Mouse (Mus musculus) cerebellum, adult 18-20 months (tissue): ENCODE measurements around the gene Antxr2.
A peak's percentile ranks its signal among the peaks of the same experiment; 100 is the strongest.

Experiments
- DNase-seq, 2 experiments: peaks; one replicate each; pipeline ENCODE4 v3.0.0; 2021

Antxr2 gene

DNA sequence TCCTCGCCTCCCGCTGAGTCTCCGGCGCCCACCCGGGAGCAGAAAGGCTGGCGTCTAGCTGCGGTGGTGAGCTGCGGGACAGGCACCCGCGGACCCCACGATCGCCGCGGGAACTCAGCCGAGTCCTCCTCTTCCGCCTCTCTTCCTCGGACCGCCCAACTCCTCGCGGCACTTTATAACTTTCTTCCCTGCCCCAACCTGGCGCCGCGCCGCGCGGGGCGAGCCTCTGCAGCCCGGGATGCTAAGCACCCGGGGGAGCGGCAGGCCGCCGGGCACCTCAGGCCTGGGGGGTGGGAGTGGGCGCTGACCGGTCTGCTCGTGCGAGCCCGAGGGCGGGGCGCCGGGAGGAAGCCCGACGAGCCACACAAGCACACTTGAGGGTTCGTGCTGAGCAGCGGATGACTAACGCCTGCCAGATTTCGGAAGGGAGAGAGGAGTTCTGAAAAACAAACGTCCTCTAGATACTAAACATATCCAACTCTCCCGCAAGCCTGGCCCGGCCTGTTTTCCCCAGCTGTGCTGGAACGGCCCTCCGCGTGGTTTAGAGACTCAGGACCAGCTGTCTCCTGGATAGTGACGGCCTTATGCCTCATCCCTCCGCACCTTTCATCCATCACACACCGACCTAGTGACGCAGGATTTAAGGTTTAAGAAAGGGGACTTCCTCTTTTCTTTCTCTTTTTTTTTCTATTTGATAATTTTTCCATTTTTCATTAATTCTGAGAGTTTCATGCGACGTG, at the start of gene Antxr2:
Antxr2 (minus strand) TSS at position 142 of the 740 bp plus-strand sequence.
- peak in 1 of 2 experiments; percentile 14 for DNase-seq

DNA sequence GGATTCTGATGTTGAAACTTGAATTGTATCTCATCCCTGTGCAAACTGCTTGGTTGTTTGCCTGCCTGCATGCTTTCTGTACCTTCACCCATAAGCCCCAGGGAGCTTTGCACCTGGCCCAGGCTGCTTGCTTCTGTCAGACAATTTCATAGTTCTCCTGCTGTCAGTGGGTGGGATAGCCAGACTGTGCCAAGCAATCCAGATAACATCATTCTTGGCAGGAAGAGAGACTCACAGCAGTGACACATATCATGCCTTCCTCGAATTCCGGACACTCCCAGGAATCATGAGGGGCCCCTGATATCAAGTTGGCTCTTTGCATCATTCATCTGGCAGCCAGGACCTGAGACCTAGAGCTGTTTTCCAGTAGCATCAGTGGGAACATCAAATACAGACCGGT, 45.8 kb upstream of the Antxr2 start:
- DNase-seq, result no peak

DNA sequence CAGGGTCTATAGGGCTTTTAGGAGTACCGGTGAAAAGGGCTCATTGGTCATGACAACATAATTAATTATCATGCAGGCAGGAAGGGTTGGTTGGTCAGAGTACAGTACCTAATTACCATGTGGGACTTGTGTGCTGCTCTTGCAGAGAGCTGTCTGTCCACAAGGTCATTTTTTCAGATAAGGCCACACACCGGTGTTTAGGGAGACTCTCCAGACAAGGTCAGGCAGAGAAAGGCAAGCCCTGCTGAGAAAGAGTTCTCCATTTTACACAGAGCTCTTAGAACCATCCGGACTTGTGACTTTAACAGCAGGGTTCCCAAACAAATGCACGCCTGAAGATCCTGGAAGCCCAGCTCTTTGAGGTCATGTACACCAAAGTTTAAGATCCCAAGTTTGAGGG, 38.3 kb upstream of the Antxr2 start:
- no peak for DNase-seq

DNA sequence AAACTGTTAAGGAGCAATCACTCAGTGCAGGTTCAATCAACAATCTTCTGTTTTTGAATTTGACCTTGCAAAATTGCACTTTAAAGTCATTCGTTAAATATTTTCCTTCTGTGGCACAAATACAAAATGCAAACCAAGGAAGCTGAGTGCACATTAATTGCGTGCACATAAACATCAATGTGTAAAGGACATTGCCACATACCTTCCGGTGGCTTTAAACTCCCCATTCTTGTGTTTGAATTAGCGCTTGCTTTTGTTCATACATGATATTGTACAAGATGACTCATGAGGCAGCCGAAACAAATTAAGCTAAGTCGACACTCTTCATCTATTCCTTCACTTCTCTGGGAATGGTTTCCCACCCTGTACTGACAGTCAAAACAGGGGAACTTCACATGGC, 24.4 kb upstream of the Antxr2 start:
- no peak for DNase-seq

DNA sequence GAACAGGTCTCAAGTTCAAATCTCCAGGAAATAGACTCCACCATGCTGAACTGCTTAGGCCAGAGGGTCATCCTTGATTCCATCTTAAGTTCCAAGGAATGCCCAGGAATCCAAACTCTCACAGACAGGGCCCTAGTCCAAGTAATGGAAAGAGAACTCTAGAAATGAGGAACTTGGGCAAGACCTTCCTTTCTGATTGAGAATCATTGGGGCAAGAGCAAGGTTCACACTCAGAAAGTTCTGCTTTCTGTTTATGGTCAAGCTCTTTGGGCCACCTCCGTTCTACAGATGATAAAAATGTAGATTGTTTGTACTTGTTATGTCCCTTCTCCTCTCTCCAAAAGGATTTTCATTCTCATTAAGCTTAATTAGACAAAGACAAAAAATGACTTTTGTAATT, 24.0 kb upstream of the Antxr2 start:
- no peak for DNase-seq

DNA sequence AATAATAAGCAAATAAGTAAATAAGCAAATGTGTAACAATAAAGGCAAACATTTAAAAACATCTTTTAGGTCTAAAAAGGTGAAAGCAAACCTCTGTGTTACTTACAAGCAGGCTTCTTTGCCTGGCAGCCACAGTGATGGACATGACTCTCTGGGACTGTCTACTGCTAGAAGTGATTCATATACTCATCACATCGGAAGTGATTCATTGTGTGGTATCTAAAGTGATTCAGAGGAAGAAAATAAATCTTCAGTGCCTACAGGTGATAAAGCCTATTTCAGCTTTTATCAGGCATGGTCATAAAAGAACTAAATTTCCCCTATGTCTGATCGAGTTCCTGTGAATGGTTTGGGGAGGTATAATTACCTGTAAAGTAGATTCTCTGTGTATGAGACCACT, 4.1 kb upstream of the Antxr2 start:
- no peak for DNase-seq

DNA sequence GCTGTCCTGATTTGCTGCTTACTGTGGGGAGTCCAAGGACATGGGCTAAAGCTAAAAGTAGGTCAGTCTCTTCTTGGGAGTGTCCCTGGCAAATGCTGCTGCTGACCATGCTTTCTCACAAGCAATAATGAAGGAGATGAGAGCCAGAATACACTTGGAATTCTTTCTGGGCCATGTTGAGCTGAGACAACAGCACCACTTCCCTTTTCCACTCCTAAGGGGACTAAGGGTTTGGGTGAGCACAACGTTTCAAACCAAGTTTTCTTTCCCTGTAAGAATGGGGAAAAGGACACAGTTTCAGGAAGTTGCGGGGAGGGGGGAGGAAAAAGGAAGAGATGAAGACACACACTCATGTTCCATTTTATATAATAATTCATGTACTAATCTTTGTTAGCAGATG, 3.4 kb upstream of the Antxr2 start:
- no peak for DNase-seq

DNA sequence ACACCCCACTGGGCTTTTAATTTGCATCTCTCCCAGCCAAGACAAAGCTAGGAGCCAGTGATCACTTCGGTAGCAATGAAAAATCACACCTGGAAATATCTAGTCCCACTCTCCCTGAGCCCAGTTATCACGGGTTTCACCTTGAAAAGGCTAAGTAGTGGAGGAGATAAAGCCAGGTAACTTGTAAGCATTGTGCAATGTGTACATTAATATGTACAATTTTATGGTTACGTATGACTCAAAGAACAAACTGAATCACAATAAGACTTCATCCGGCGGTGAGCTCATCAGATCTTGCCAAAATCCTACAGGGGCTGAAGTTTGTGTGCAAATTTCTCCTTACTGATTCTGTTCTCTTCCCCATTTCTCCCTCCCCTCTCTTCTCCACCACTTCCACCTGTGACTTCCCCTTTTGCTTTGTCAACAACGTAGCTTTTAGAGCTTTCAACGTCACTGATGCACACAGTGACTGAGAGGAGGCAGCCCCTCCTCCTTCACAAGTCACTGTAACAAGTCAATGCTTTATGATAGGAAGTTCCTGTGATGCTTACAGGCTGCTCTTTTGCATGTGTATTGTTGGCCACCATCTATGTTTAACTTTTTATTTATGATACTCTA, 2.1 kb upstream of the Antxr2 start:
- no peak for DNase-seq

DNA sequence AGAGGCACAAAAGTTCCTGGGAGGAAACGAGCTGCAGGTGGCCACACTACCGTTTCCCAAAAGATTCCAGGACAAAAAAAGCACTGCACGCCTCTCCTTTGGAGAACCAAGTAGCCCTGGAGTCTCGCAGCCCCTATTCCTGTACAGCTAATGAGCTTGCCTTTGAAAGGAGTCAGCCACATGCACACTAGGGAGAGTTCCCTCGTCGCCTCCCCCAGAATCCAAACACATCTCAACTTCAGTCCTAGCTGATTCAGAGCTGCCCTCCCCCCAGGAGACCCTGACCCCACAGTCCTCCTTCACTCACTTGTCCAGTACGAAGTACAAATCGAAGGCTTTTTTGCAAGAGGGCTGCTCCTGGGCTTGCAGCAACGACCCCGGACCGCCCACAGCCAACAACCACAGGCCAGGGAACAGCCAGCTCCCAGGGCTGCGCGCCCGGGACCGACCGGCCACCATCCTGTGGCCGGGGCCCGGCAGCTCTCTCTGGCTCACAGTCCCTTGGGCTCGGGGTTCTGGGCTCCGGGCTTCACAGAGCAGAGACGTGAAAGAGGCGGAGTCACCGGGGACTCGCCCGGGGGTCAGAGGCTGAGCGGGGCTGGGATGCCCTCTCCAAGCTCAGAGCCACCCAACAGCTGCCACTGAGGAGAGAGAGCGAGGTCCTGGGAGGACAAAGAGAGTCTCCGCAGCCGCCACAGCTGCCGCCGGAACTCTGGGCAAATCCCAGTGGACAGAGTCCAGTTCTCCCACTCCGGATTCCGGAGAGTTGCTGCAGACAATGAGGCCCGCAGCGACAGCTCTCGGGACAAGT, 547 bp downstream of the Antxr2 start:
- DNase-seq, result peak in 1 of 2 experiments; percentile 14

DNA sequence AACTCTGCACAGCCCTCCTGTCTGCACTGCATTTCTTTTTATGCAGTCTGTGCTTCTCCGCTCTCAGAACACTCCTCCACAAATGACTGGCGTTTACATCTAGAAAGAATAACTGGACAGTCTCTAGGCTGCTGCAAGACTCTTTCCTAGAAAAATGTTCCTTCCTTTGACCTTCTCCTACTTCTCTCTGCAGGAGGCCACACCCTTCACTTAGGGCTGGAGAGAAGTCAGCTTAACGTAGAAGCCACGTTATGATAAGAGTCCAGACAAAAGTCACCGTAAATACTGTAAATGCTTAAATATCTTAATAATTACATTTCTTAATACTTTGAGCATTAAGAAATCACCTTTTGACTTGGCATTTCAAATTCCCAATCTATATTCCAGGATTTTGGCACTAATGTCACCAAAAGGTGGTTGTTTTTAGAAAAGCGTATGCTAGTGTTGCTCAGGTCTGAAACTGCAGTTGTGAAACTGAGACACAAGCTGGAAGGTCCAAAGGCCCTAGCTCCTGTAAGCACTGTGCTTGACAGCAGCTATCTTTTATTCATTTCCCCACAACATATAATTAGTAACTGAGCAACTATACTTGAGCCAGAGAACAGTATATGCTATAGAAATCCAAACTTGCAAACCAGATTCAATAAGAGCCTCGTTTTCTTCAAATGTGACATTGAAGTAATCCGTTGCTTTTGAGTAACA, 3.0 kb downstream of the Antxr2 start:
- DNase-seq, result no peak

DNA sequence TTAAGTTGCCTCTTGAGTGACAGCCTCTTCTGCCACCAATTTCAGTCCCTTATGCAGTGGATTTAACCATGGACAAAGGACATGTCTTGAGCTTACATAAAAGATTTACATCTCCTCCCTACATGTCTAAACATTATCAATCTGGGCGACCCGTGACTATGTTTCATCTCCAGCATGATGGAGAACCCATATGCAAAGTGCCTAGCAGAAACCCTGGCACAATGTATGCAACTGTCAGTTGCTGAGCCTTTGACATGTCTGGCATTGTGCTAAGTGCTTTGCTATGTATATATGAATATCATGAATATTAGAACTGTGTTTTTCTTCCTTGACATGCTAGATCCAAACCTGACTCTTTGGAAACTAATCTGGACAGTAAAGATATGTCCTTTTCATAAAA, 4.9 kb downstream of the Antxr2 start:
- DNase-seq, result no peak

DNA sequence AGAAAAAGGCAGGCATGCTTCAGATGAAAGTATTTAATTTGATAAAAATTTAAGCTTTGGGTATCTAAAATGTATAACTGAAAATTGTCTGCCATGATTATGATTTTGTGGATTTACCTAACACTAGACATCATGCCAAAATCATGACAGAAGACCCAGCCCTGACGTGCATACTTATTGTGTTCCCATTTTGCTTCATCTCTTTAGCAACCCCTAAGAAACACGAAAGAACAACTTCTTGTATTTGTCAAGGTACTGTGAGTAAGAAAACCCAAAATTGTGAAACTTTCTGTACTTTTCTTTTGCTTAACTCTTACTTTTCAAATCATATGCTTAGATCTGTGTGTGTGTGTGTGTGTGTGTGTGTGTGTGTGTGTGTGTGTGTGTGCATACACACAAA, 6.3 kb downstream of the Antxr2 start:
- no peak for DNase-seq

DNA sequence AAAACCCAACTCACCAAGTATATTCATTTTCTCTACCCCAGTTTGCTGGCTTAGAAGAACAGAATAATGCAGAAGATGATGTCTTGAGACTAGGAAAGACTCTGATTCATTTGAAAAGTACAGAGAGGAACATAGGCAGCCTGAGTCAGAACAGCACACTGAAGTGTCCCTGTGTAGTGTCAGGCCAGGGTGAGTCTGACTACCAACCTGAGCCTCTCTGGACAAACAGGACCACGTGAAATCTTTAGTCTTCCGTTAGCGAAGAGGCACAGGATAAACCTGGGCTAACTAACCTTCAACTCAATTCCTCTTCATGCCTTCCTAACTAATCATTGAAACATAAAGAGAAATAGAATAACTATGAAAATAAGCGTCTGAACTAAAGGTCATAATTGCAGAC, 9.3 kb downstream of the Antxr2 start:
- no peak for DNase-seq

DNA sequence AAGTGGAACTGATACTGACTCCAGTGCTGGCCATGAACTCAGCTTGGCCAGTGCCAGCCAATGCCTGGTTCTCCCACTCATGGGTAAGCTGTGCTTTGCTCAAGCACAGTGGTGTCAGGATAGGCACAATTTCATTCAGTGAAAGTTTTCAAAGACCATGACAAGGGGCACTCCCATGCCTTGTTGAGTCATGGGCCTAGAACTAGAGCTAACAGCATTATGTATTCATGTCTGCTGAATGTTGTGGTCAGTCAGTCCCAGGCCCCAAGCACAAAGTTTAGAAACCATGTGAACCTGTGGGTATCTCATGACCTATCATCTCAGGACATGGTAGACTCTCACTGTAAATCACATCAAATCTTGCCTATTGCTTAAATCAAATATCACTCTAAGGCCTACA, 10.2 kb downstream of the Antxr2 start:
- no peak for DNase-seq

DNA sequence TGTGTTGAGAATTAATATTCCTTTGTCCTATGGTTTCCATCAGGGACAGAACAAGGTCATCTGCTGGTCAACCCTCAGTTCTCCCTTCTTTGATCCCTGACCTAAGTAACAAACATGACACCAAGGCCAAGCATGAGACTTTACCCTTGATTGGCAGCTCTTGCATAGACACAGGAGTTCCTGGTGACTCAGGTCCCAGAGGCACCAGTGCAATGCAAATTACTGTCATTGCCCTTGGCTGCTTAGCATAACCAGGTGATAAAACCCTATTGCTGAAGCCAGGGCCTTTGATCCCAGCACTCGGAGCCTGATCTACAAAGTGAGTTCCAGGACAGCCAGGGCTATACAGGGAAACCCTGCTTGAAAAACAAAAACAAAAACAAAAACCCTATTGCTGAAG, 11.4 kb downstream of the Antxr2 start:
- no peak for DNase-seq

DNA sequence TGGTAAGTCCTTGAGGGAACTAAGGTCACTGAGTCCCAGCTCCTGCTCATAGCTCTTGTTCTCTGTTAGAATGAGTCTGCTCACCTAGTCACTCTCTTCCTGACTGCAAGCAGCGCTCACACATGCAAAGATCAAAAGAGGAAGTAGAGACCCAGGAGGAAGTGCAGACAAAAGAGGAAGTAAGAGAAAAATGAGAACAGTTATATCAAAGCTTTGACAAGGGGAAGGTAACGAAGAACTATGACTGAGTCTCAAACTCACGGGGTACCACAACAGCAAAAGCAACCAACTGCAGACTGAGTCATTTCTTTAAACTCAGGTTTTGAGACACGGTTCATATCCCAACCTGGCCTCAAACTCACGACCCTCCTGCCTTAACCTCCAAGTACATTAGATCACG, 12.7 kb downstream of the Antxr2 start:
- DNase-seq, result no peak

DNA sequence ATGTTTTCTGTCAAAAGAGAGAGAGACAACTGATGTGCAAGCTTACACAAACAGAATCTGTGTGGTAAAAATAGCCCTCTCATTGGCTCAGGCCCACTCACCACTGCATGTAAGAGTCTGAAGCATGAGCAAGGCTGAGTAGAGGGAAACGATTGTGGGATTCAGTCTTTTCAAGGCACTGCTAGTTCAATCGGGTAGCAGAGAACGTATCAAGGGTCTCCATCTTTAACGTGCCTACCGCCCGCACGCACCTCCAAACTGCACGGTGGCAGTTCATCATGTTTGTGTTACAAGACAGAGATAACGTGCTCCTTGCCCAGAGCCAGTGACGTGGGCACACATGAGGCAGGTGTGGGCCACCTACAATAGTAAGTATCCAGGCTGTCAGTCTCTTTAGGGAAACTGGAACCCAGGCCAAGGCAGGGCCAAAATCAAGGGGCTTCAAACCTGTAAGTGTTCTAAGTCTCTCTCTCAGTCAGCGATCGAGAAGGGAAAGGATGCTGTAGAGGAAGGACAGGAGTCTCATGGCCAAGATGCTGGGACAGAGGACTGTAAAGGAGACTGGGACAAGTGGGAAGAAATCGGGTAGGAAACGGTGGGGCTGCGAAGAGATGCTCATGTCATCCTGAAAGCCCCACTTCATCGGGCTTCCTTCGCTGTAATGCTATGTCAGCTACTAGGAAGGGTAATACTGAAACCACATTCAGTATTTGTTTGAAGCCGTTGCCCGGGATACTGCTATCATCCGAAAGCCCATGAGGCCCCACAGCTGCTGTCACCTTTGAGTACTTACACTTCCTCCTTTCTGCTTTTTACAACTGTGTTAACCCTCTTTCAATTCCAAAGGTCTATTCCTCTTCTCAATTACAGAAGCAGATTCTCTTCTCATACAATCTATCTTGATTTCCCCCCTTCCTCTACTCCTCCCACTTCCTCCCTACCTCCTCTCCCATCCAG, 14.3 kb downstream of the Antxr2 start:
- no peak for DNase-seq

DNA sequence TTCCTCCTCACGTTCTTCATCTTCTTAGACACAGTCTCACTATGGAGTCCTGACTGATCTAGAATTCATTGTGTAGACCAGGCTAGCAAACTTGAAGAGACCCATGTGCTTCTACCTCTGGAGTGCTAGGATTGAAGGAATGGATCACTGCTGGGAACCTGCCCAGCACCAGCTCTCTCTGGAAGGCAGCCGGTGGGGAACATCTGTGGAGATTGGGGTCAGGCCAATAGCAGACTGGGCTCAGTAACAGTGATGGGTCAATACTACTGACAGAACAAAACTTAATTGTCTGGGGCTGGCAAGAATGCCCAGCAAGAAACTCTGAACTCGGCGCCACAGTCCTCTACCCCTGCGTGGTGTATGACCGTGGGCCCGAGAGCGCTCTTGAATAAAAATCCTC, 25.1 kb downstream of the Antxr2 start:
- no peak for DNase-seq

DNA sequence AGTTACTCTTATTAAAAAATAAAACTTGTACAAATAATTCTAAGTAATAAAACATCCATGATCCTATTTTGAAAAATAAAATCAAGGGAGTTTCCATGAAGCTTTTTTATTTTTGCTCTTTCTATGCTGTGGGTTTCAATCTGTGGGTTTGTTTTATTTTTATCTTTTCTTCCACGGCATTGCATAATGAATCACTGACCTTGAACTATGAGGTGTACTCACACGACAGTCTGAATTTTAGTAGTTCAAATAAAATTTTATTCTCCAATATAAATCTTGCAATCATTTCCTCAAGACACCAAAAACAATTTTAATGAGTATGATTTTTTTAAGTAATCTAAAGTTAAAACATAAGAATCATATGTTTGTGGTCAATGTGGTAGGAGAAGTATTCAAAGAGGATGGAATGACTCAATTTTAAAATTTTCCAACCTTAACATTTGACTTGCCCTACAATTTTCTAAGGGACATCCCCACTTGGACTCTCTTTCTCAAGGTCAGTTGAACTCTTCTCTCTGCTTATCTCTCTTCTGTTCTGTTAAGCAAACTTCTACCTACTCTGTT, 31.5 kb downstream of the Antxr2 start:
- no peak for DNase-seq

DNA sequence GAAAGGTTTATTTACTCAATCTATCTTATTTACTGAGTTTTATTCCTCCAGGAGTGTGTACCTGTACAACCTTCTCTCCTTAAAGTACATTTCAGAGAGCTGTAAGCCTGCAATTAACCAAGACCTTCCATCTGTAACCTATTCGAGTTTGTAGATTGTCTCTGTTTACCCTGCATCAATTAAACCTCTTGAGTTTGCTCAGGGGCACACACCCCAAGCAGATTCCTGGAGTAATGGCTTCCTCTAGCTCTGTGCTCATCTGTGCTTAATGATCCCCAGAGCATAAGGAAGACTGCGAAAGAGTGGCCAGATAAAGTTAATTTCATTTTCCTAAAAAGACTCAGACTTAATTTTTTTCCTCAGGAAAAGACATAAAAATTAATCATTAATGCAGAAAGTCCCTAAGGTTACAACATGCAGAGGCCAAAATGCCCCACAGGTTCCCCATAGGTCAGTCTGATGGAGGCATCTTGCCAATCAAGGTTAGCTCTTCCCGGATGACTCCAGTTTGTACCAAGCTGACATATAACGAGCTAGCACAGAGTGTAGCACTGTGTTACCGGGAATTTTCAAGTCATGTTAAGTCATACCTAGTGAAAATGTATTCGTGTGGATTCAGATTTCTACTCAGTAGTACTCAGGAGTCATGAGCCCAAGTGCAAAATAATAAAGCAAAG, 34.2 kb downstream of the Antxr2 start:
- DNase-seq, result no peak

DNA sequence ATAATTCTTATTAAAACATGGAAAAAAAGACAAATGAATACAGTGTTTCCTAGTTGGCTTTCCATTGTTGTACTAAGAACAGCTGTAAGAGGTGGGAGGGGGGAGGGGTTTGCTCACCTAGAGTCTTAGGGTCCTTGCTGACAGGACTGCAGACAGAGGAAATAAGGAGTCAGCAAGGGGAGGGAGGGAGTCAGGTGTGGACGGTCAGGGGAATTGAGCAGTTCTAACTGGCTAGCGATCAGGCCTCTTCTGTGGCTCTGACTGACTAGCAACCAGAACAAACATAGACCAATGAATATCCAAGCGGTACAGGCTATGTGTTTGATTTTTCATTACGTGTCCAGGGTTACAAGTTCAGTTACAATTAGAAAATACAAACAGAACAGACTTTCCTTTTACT, 35.0 kb downstream of the Antxr2 start:
- DNase-seq, result no peak
